Mouse (Mus musculus) gastrocnemius, adult 2 months (tissue): ENCODE data around the gene Lonrf3. TPM values are rescaled to one million over a fixed set of nuclear protein-coding genes. Genes with fewer than 3 reads are reported as not detected.

Experiments used
- DNase-seq: peaks from one replicate; pipeline ENCODE4 v3.0.0; 2022
- H3K27ac ChIP-seq: fragments of 200-600 bp; 2 replicates; pipeline ENCODE4 v1.8.1; 2022; ENCODE audit warnings: mild to moderate bottlenecking
- H3K4me3 ChIP-seq: fragments of 200-600 bp; 2 replicates; pipeline ENCODE4 v1.8.1; 2022; ENCODE audit warnings: mild to moderate bottlenecking, moderate library complexity
- CTCF ChIP-seq: fragments of 200-600 bp; IDR thresholded peaks from 2 replicates; pipeline ENCODE4 v1.8.1; 2022; ENCODE audit warnings: antibody characterized with exemption, mild to moderate bottlenecking, moderate library complexity
- intact Hi-C: fragments of 180-260 bp; cut with DNase I; formaldehyde crosslinking; loops from one replicate; pipeline ENCODE4 v1.15.1; 2025
- microRNA-seq: library from miRNA; unstranded; fragments of <30 nt; microRNA quantifications from one replicate; pipeline ENCODE4 v1.2.0, GENCODE M21; 2021
- total RNA-seq, 2 experiments: library from RNA; stranded (reverse); gene quantifications; 2 replicates each; pipeline ENCODE4 v1.2.3; 2021

Gene Lonrf3
- total RNA-seq, 2 experiments from 2014 or later, result 1.4 to 1.6 TPM

GRCm38 (mm10) chrX:36400980-36401379 lies 72.8 kb downstream of the Lonrf3 start, which contains the start of gene Gm6268:
Gm6268 (plus strand) TSS chrX:36401280.
- no peak within 1 kb of the TSS for H3K27ac ChIP-seq
- DNase-seq, result no peak
- intact Hi-C loops, result no loop called here
- no peak for TF ChIP-seq CTCF
- H3K4me3 ChIP-seq, result no peak within 1 kb of the TSS

GRCm38 (mm10) chrX:36402316-36402715 lies 74.2 kb downstream of the Lonrf3 start:
- no peak for DNase-seq
- Histone ChIP-seq H3K4me3 (no peak overlapping the region), H3K27ac (no peak overlapping the region)
- intact Hi-C loops, result no loop called here
- TF ChIP-seq CTCF, result peak; percentile 31; the same call in 1 of the 2 replicates

Small RNAs within 50 kb of the gene (microRNA-seq; reads per million reads assigned to microRNA genes)
- gene Gm44485, result not detected

Other genes with a start within 250 kb of the Lonrf3 start
- gene Il13ra1, start 216.2 kb upstream of the Lonrf3 start, total RNA-seq, result 1 to 10 TPM; 1.1 to 1.7 TPM
- gene Zcchc12, start 132.4 kb upstream of the Lonrf3 start, total RNA-seq, result not detected
- not detected for gene Gm6268, start 72.9 kb downstream of the Lonrf3 start, total RNA-seq
- not detected for gene Gm14569, start 163.5 kb downstream of the Lonrf3 start, total RNA-seq